Mouse (Mus musculus) small intestine, adult 2 months (tissue): ENCODE data around the gene Dppa3.

Source experiments
- CTCF ChIP-seq: fragments of 200-500 bp; IDR thresholded peaks from 2 replicates; pipeline ENCODE4 v1.5.1; 2012; ENCODE audit warnings: low read depth, mild to moderate bottlenecking, control low read depth, inconsistent platforms, low read length, moderate library complexity, mixed read lengths; ENCODE audit not compliant: insufficient replicate concordance, insufficient read length; ENCODE audit errors: extremely low read depth
- POLR2A ChIP-seq: fragments of 200-500 bp; IDR thresholded peaks from 2 replicates; pipeline ENCODE4 v1.6.1; 2012; ENCODE audit warnings: low read depth, mild to moderate bottlenecking, control low read depth, inconsistent platforms, low read length, moderate library complexity

DNA sequence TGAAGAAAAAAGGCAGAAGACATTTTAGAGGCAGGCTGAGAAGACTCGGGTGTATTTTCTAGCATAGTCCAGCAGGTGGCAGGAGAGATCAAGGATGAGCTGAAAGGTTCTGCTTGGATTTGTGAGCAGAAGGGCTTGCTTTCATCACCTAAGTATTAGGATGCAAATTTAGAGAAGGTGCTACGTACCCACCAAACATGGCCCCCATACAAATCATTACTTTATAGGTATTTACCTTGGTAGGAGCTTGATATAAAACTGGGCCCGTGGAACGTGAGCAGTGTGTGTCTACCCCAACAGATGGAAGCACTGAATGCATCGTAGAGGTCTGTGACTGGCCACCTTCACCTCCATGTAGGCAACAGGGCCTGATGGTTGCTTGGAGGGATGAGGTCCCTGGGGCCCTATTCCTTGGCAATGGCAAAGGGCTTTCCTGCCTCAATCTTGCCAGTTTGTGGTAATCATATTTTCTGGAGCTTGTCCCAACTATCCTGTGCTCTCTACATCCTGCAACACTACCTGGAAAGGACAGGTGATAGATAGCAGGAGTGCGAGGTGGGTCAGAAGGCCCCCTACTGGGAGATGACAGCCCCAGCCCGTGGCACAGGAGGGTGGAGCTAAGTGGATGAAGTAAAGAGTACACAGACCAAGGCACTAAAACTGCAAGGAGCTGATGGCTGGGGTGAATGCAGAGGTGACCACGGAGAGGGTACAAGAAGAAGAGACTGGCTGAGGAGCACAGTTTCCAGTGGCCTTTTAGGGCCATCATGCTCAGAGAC, 34.6 kb downstream of the Dppa3 start:
- TF ChIP-seq POLR2A (no peak), CTCF (no peak)
